Mouse (Mus musculus) limb, embryonic 14.5 days (tissue): Measurements from ENCODE around the gene 1700109H08Rik. TPM values are rescaled to one million over a fixed set of nuclear protein-coding genes. Genes with fewer than 3 reads are reported as not detected.

Experiments
- ATAC-seq: fragments of 200-750 bp; cut with Nextera tagmentation; 2 replicates; pipeline ENCODE4 v1.8.0; 2017; ENCODE audit warnings: low read depth, moderate number of reproducible peaks, moderate TSS enrichment; ENCODE audit not compliant: low FRiP score
- DNase-seq: peaks from one replicate; pipeline ENCODE4 v3.0.0-alpha.2; 2015; ENCODE audit warnings: low spot score
- H3K27ac ChIP-seq: fragments of 300-500 bp; sonication (generic); replicated peaks from 2 replicates; pipeline ENCODE4 v1.5.1; 2014; ENCODE audit warnings: low read depth, mild to moderate bottlenecking, low read length, moderate library complexity, mixed read lengths
- H3K27me3 ChIP-seq: fragments of 300-500 bp; sonication (generic); 2 replicates; pipeline ENCODE4 v1.6.1; 2014; ENCODE audit warnings: low read length, mixed read lengths; ENCODE audit not compliant: control insufficient read depth, insufficient read depth
- H3K36me3 ChIP-seq: fragments of 300-500 bp; sonication (generic); 2 replicates; pipeline ENCODE4 v1.6.1; 2014; ENCODE audit warnings: mild to moderate bottlenecking, low read length, moderate library complexity, mixed read lengths; ENCODE audit not compliant: control insufficient read depth, insufficient read depth
- H3K4me1 ChIP-seq: fragments of 300-500 bp; sonication (generic); 2 replicates; pipeline ENCODE4 v1.6.1; 2014; ENCODE audit warnings: antibody characterized with exemption, low read length, mixed read lengths; ENCODE audit not compliant: control insufficient read depth, insufficient read depth
- H3K4me2 ChIP-seq: fragments of 300-500 bp; sonication (generic); replicated peaks from 2 replicates; pipeline ENCODE4 v1.6.1; 2014; ENCODE audit warnings: low read depth, mild to moderate bottlenecking, low read length, moderate library complexity; ENCODE audit not compliant: severe bottlenecking
- H3K4me3 ChIP-seq: fragments of 300-500 bp; sonication (generic); replicated peaks from 2 replicates; pipeline ENCODE4 v1.5.1; 2014; ENCODE audit warnings: low read length
- H3K9ac ChIP-seq: fragments of 300-500 bp; sonication (generic); 2 replicates; pipeline ENCODE4 v1.6.1; 2014; ENCODE audit warnings: mild to moderate bottlenecking, low read depth, low read length, moderate library complexity; ENCODE audit not compliant: severe bottlenecking
- H3K9me3 ChIP-seq: fragments of 300-500 bp; sonication (generic); 2 replicates; pipeline ENCODE4 v1.6.1; 2016; ENCODE audit warnings: low read length; ENCODE audit not compliant: control insufficient read depth
- POLR2A ChIP-seq: fragments of 200-500 bp; IDR thresholded peaks from 2 replicates; pipeline ENCODE4 v1.8.0; 2012; ENCODE audit warnings: inconsistent platforms, mild to moderate bottlenecking, moderate library complexity, borderline replicate concordance; ENCODE audit not compliant: insufficient read depth, insufficient read length; ENCODE audit errors: extremely low read depth
- WGBS: fragments of 180-500 bp; shearing (Covaris S2); extraction: QIAGEN DNeasy Blood & Tissue Kit; methylation state at CpG from one replicate; pipeline ENCODE4 v1.1.7; 2014; 5-methylcytosine and 5-hydroxymethylcytosine counted together
- polyA plus RNA-seq, 2 experiments: library from polyadenylated mRNA; depleted of rRNA in 1 of 2; stranded (reverse) in 1 of 2; unstranded in 1 of 2; fragments of >200 nt; fragmentation: Nextera tagmentation in 1 of 2; extraction: Ambion mirVana in 1 of 2; gene quantifications; 2 replicates each; pipeline versions ENCODE4 v1.2.1 to v1.2.3; 2012 to 2014

1700109H08Rik gene
- polyA plus RNA-seq, 2 experiments = 2.9 to 5.3 TPM

GRCm38 (mm10) chr5:3595693-3596398 is 24.5 kb downstream of the 1700109H08Rik start, which contains the start of gene Pex1:
Pex1 (plus strand) TSS chr5:3596066.
- Histone ChIP-seq H3K4me1 (peaks cover 14% of the 10 kb centered on the region), H3K4me3 (peak within 1 kb of the TSS; percentile 91), H3K9ac (peak within 1 kb of the TSS; percentile 72), H3K27me3 (no peaks in the 10 kb centered on the region), H3K36me3 (peaks cover 14% of the 10 kb centered on the region), H3K9me3 (no peaks in the 10 kb centered on the region), H3K27ac (0 out of 2 replicates have a peak within 1 kb of the TSS, but pooled peaks have one; percentile 38), H3K4me2 (peak within 1 kb of the TSS; percentile 73)
- 0 out of 2 replicates have a peak, but pooled peaks have one; percentile 9 for TF ChIP-seq POLR2A
- ATAC-seq = peak; percentile 97
- under 1% methylated on average over 50 of the region's 50 CpGs for WGBS
- peak; percentile 99 for DNase-seq

- no peak for TF ChIP-seq POLR2A
- H3K36me3 ChIP-seq = peaks cover 8% of the 10 kb centered on the region
- peak within 1 kb of the TSS; percentile 91 for H3K4me3 ChIP-seq
- H3K9me3 ChIP-seq = no peaks in the 10 kb centered on the region
- H3K27me3 ChIP-seq = no peaks in the 10 kb centered on the region
- H3K4me1 ChIP-seq = peaks cover 14% of the 10 kb centered on the region
- under 1% methylated on average over 31 of the region's 31 CpGs for WGBS
- 0 out of 2 replicates have a peak within 1 kb of the TSS, but pooled peaks have one; percentile 38 for H3K27ac ChIP-seq
- ATAC-seq (peak; percentile 83), DNase-seq (peak; percentile 70)
- peak within 1 kb of the TSS; percentile 73 for H3K4me2 ChIP-seq
- peak within 1 kb of the TSS; percentile 72 for H3K9ac ChIP-seq
Measured at GRCm38 (mm10) chr5:3596399-3596766, 25.0 kb downstream of the 1700109H08Rik start, which contains the start of gene Rbm48. Rbm48 (minus strand) TSS chr5:3596585.

GRCm38 (mm10) chr5:3597171-3597570 is 25.8 kb downstream of the 1700109H08Rik start:
- peaks cover 14% of the 10 kb centered on the region for H3K4me1 ChIP-seq
- no peak for DNase-seq
- peaks cover 7% of the 10 kb centered on the region; the same call in 1 of the 2 replicates for H3K36me3 ChIP-seq
- peak overlapping the region; percentile 91 for H3K4me3 ChIP-seq
- H3K4me2 ChIP-seq = peak overlapping the region; percentile 73
- H3K9me3 ChIP-seq = no peaks in the 10 kb centered on the region
- H3K27me3 ChIP-seq = no peaks in the 10 kb centered on the region
- TF ChIP-seq POLR2A = no peak
- H3K9ac ChIP-seq = peak overlapping the region; percentile 66; the same call in 1 of the 2 replicates
- H3K27ac ChIP-seq = no peak overlapping the region
- ATAC-seq = no peak

GRCm38 (mm10) chr5:3598766-3599165 is 27.4 kb downstream of the 1700109H08Rik start:
- no peak overlapping the region for H3K4me3 ChIP-seq
- TF ChIP-seq POLR2A = no peak
- no peaks in the 10 kb centered on the region for H3K27me3 ChIP-seq
- H3K4me2 ChIP-seq = no peak overlapping the region
- H3K36me3 ChIP-seq = no peaks in the 10 kb centered on the region
- DNase-seq = no peak
- no peak overlapping the region for H3K27ac ChIP-seq
- ATAC-seq = no peak
- WGBS = 88% methylated on average over 5 of the region's 5 CpGs
- H3K4me1 ChIP-seq = peaks cover 14% of the 10 kb centered on the region
- H3K9me3 ChIP-seq = no peaks in the 10 kb centered on the region
- no peak overlapping the region for H3K9ac ChIP-seq

- WGBS = 77% methylated on average over 1 of the region's 1 CpGs
- Histone ChIP-seq H3K36me3 (peaks cover 5% of the 10 kb centered on the region; the same call in 1 of the 2 replicates), H3K4me1 (peaks cover 6% of the 10 kb centered on the region), H3K9ac (no peak overlapping the region), H3K27ac (no peak overlapping the region), H3K4me3 (no peak overlapping the region), H3K27me3 (no peaks in the 10 kb centered on the region), H3K4me2 (no peak overlapping the region), H3K9me3 (no peaks in the 10 kb centered on the region)
- no peak for DNase-seq
- no peak for TF ChIP-seq POLR2A
- no peak for ATAC-seq
Measured at GRCm38 (mm10) chr5:3600298-3600697, 28.9 kb downstream of the 1700109H08Rik start.
